Mouse (Mus musculus) retina, embryonic 14.5 days (tissue): ENCODE measurements at regions not wholly inside any gene's neighbourhood (a gene's known extent, or its start where the extent isn't known, plus 50 kb on each side); places are given as distances from the start of the nearest gene placed in this dataset.

Experiments
- DNase-seq: peaks from one replicate; pipeline ENCODE4 v3.0.0-alpha.2; 2015; ENCODE audit warnings: low spot score

GRCm38 (mm10) chr15:67048621-67049020 is 547.9 kb upstream of the Lrrc6 start:
- DNase-seq, result no peak

- no peak for DNase-seq
These were observed 547.4 kb upstream of the Lrrc6 start for GRCm38 (mm10) chr15:67048148-67048547.

- no peak for DNase-seq
These were observed 545.5 kb upstream of the Lrrc6 start for GRCm38 (mm10) chr15:67045920-67046804.

- DNase-seq, result no peak
These were observed 544.6 kb upstream of the Lrrc6 start for GRCm38 (mm10) chr15:67045329-67045728.

- DNase-seq, result no peak
These were observed 544.1 kb upstream of the Lrrc6 start for GRCm38 (mm10) chr15:67044806-67045205.

- peak; percentile 19 for DNase-seq
These were observed 541.4 kb upstream of the Lrrc6 start for GRCm38 (mm10) chr15:67042131-67042530.

- no peak for DNase-seq
These were observed 539.5 kb upstream of the Lrrc6 start for GRCm38 (mm10) chr15:67040229-67040628.

- DNase-seq, result peak; percentile 73
These were observed 538.8 kb upstream of the Lrrc6 start for GRCm38 (mm10) chr15:67039421-67039907.

GRCm38 (mm10) chr15:67037647-67038046 is 536.9 kb upstream of the Lrrc6 start:
- DNase-seq, result no peak

- no peak for DNase-seq
These were observed 535.6 kb upstream of the Lrrc6 start for GRCm38 (mm10) chr15:67036341-67036740.

- no peak for DNase-seq
These were observed 533.2 kb upstream of the Lrrc6 start for GRCm38 (mm10) chr15:67033936-67034335.

GRCm38 (mm10) chr15:67031866-67032526 is 531.3 kb upstream of the Lrrc6 start:
- no peak for DNase-seq

GRCm38 (mm10) chr15:67030975-67031374 is 530.3 kb upstream of the Lrrc6 start:
- DNase-seq, result no peak

GRCm38 (mm10) chr15:67028161-67028560 is 527.5 kb upstream of the Lrrc6 start:
- no peak for DNase-seq

- DNase-seq, result no peak
These were observed 527.0 kb upstream of the Lrrc6 start for GRCm38 (mm10) chr15:67027751-67028150.

- no peak for DNase-seq
These were observed 525.0 kb upstream of the Lrrc6 start for GRCm38 (mm10) chr15:67025746-67026145.

- no peak for DNase-seq
These were observed 523.7 kb upstream of the Lrrc6 start for GRCm38 (mm10) chr15:67024386-67024785.

- DNase-seq, result no peak
These were observed 522.4 kb upstream of the Lrrc6 start for GRCm38 (mm10) chr15:67023081-67023480.

- DNase-seq, result no peak
These were observed 520.7 kb upstream of the Lrrc6 start for GRCm38 (mm10) chr15:67021391-67021790.

- DNase-seq, result no peak
These were observed 519.2 kb upstream of the Lrrc6 start for GRCm38 (mm10) chr15:67019891-67020290.

- peak; percentile 10 for DNase-seq
These were observed 518.5 kb upstream of the Lrrc6 start for GRCm38 (mm10) chr15:67019194-67019661.
